Mouse (Mus musculus): Measurements from ENCODE around the gene Irx6. TPM values are rescaled to one million over a fixed set of nuclear protein-coding genes. Genes with fewer than 3 reads are reported as not detected.

Irx6 gene
- 0.11 and 0.19 TPM in 2 replicates for polyA plus RNA-seq (2021; fragmentation: Nextera tagmentation)
- long read RNA-seq, experiment 1, partial matches to known transcripts = 0 of 1 reads
- long read RNA-seq, experiment 1, other reads (novel, unspliced or antisense) = 0 of 1 reads
- long read RNA-seq, experiment 2, partial matches to known transcripts = 0 of 3 reads
- long read RNA-seq, experiment 2, other reads (novel, unspliced or antisense) = 0 of 3 reads

DNA sequence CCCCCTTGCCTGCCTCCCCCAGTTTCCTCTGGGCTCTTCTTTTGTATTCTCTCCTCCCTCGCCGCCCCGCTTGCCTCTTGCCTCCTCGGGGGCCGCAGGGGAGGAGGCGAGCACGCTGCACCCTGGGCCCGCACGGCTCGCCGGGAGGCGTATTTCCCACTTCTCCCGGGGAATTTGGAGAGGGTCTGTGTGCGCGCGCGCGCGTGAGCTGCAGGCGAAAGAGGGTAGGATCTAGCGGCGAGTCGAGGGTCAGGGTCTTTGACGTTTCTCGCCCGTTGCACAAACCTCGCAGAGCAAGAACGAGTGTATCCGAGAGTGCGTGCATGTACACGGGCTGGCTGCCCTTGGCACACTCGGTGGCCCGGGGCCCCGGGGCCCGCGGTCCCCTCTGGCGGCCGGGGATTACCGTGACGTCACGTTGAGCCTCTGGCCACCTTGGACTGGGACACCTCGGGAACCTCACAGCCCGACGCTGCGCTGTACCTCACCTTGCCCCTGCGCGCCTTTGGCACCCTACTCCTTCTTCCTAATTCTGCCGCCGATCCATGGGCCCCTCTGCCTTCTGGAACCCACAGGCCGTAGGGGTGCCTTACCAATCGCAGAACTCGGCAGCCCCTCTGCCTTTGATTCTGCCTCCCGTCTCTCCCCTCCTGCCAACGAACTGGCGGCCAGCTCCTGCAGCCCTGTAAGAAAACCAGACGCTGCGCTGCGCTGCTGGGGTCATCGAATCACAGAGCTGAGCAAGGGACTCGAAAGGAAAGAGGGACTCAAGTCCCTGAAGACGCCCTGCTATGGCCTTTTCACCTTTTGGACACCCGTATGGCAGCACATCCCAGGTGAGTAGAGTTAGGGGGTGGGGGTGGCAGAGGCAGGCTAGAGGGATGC is at the start of gene Irx6:
Gene Irx6, plus strand, starts transcription at position 45 of the 885 bp plus-strand sequence.

Other genes starting within 250 kb of the Irx6 start
- 2.3 and 3.9 TPM in 2 replicates for gene Mmp2, start 153.0 kb downstream of the Irx6 start, polyA plus RNA-seq (2021; fragmentation: Nextera tagmentation)
- 21.4 and 23.6 TPM in 2 replicates for gene Lpcat2, start 181.1 kb downstream of the Irx6 start, polyA plus RNA-seq (2021; fragmentation: Nextera tagmentation)
- not detected in 2 replicates for gene Capns2, start 227.1 kb downstream of the Irx6 start, polyA plus RNA-seq (2021; fragmentation: Nextera tagmentation)